Mouse (Mus musculus): ENCODE results near the gene Tacr2. TPM values are rescaled to one million over a fixed set of nuclear protein-coding genes. Genes with fewer than 3 reads are reported as not detected.

Tacr2 gene
- polyA plus RNA-seq, 1 experiment from 2014 or later = not detected

GRCm38 (mm10) chr10:62313885-62314424, 61.7 kb downstream of the Tacr2 start:
- Histone ChIP-seq H3K4me3 (ENCODE audit: control insufficient read depth in 1 of 2, insufficient read depth in 1 of 2, low read depth in 1 of 2, low read length in 2 of 2) (no peak overlapping the region), H3K9me3 (ENCODE audit: control insufficient read depth, low read length) (no peaks in the 10 kb centered on the region), H3K9ac (ENCODE audit: low read length) (peak overlapping the region; percentile 31; the same call in 1 of the 2 replicates), H3K27ac (replicated peaks in 1 of 2; ENCODE audit: control insufficient read depth in 1 of 2, insufficient read depth in 1 of 2, low read depth in 2 of 2, low read length in 2 of 2) (peak overlapping the region in 1 of 2 experiments; percentile 39; a peak in 2 of 4 replicates), H3K36me3 (ENCODE audit: control insufficient read depth, insufficient read depth, low read length) (peaks cover 47% of the 10 kb centered on the region), H3K4me1 (ENCODE audit: control insufficient read depth in 2 of 2, insufficient read depth in 2 of 2, low read length in 2 of 2) (peaks cover 33 to 45% of the 10 kb centered on the region in 2 experiments), H3K4me2 (ENCODE audit: low read length) (no peak overlapping the region), H3K27me3 (ENCODE audit: control insufficient read depth, insufficient read depth, low read length) (no peaks in the 10 kb centered on the region)
- 50% methylated on average over 15 of the region's 15 CpGs for WGBS
- ATAC-seq (ENCODE audit: insufficient number of reproducible peaks, insufficient read depth, low FRiP score, low read depth) = no peak

Other genes starting within 250 kb of the Tacr2 start
- gene Neurog3, start 119.3 kb upstream of the Tacr2 start, polyA plus RNA-seq (2014; fragmentation: Nextera tagmentation; extraction: Ambion mirVana) = not detected in 2 replicates
- gene Fam241b, start 108.5 kb upstream of the Tacr2 start, polyA plus RNA-seq (2014; fragmentation: Nextera tagmentation; extraction: Ambion mirVana) = 0.66 and 1.3 TPM in 2 replicates
- gene Tspan15, start 21.2 kb upstream of the Tacr2 start, polyA plus RNA-seq (2014; fragmentation: Nextera tagmentation; extraction: Ambion mirVana) = 4.8 and 5.1 TPM in 2 replicates
- gene Hk1, start 127.5 kb downstream of the Tacr2 start, polyA plus RNA-seq (2014; fragmentation: Nextera tagmentation; extraction: Ambion mirVana) = 112 and 132 TPM in 2 replicates
- 0.18 and 0.27 TPM in 2 replicates for gene Hkdc1, start 170.1 kb downstream of the Tacr2 start, polyA plus RNA-seq (2014; fragmentation: Nextera tagmentation; extraction: Ambion mirVana)
- gene 4930507D05Rik, start 197.1 kb downstream of the Tacr2 start, polyA plus RNA-seq (2014; fragmentation: Nextera tagmentation; extraction: Ambion mirVana) = 0.49 and 0.89 TPM in 2 replicates
- 29.2 and 29.5 TPM in 2 replicates for gene Supv3l1, start 197.3 kb downstream of the Tacr2 start, polyA plus RNA-seq (2014; fragmentation: Nextera tagmentation; extraction: Ambion mirVana)
- gene Vps26a, start 234.4 kb downstream of the Tacr2 start, polyA plus RNA-seq (2014; fragmentation: Nextera tagmentation; extraction: Ambion mirVana) = 73.3 and 79.2 TPM in 2 replicates

Measured in heart, embryonic 14.5 days (tissue).